Mouse (Mus musculus): ENCODE measurements around the gene Zfyve21.

DNA sequence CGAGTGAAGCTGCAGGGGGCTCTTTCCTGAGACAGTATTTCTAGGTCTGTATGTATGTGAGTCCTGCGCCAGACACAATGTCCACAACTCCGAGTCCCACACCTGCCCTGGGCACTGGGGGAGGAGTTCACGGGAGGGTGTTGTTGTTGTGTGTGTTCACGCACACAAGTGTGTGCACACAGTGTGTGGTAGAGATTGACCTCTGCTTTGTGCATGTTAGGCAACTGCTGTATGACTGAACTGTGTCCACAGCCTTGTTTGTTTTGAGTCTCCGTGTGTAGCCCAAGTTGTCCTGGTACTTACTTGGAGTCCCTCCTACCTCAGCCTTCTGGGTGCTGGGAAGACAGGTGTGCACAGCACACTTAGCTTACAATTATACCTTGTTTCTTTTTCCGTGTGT lies 23.3 kb upstream of the Zfyve21 start:
- TF ChIP-seq POLR2A (IDR thresholded peaks at IDR 0.05; ENCODE audit: insufficient read depth, low read depth, low read length), result no peak
- TF ChIP-seq CTCF (IDR thresholded peaks at IDR 0.05; ENCODE audit: insufficient read depth, low read depth, low read length), result no peak
